Mouse (Mus musculus) splenic B cell, adult 2 months (primary cell): ENCODE data around the gene Mcat.

Source experiments
- DNase-seq: peaks from one replicate; pipeline ENCODE4 v3.0.0-alpha.2; 2011; ENCODE audit warnings: low read depth, low spot score
- H3K27me3 ChIP-seq: 2 replicates; pipeline ENCODE4 v1.6.1; 2012; ENCODE audit warnings: mild to moderate bottlenecking, low read length, moderate library complexity, mixed read lengths; ENCODE audit not compliant: control insufficient read depth, poor library complexity, insufficient read depth, severe bottlenecking
- H3K36me3 ChIP-seq: 2 replicates; pipeline ENCODE4 v1.6.1; 2012; ENCODE audit warnings: mild to moderate bottlenecking, low read length, moderate library complexity, mixed read lengths; ENCODE audit not compliant: control insufficient read depth, poor library complexity, insufficient read depth, severe bottlenecking

Gene Mcat

DNA sequence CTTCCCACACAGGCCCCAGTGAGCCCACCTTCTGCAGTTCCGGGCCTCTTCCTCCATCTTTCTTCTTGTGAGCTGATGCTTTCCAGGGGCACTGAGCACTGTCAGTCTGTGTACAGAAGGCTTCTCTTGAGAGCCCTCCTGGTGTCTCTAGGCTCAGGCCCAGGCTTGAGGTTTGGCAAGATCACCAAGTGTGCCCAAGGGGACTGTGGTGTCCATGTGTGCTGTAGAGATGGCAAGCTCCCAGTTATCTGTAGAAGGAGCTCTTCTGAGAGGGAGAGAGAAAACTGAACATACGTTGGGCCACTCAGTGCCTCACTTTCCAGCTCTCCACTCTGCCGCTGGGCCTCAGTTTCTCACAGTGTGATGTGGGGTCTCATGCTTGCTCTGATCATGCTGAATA, 4.1 kb upstream of the Mcat start:
- no peaks in the 10 kb centered on the region for H3K27me3 ChIP-seq
- no peak for DNase-seq
- peaks cover 3% of the 10 kb centered on the region; the same call in 1 of the 2 replicates for H3K36me3 ChIP-seq

DNA sequence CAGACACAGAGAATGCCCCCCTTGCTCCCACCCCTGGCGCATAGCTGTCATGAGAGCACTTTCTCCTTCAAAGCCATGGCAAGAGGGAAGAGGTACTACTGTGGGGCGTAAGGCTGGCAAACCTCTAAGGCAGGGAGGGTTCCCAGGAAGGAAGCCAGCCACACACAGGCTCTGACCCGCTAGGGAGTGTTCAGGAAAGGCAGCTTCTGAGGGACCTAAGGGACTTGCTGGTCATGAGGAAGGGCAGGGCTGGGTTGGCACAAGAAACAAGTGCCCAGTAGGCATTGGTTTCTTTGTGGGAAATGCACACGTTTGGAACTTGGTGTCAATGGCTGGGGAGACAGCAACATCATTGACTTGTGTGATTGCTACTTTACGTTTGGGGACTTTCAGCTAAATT, 2.4 kb upstream of the Mcat start:
- Histone ChIP-seq H3K36me3 (no peaks in the 10 kb centered on the region), H3K27me3 (no peaks in the 10 kb centered on the region)
- DNase-seq = no peak

DNA sequence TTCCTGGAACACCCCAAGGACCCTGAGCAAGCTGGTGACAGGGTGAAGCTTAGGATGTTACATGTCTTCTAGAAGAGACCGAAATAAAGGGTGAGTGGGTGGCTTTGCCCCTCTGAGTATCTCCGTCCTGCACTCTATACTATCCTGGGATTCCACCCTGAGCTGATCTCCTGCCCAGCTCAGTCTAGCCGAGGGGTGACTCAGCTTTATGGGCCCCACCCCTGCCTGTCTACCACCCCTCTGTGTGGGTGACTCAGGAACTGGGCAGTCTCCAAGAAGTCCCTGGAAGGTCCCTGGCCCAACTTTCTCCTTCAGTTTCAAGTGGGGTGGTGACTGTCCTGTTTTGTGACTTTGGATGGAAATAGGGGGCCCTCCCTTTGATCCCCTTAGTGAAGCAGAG, 1.8 kb upstream of the Mcat start:
- DNase-seq = no peak
- H3K36me3 ChIP-seq = no peaks in the 10 kb centered on the region
- no peaks in the 10 kb centered on the region for H3K27me3 ChIP-seq

DNA sequence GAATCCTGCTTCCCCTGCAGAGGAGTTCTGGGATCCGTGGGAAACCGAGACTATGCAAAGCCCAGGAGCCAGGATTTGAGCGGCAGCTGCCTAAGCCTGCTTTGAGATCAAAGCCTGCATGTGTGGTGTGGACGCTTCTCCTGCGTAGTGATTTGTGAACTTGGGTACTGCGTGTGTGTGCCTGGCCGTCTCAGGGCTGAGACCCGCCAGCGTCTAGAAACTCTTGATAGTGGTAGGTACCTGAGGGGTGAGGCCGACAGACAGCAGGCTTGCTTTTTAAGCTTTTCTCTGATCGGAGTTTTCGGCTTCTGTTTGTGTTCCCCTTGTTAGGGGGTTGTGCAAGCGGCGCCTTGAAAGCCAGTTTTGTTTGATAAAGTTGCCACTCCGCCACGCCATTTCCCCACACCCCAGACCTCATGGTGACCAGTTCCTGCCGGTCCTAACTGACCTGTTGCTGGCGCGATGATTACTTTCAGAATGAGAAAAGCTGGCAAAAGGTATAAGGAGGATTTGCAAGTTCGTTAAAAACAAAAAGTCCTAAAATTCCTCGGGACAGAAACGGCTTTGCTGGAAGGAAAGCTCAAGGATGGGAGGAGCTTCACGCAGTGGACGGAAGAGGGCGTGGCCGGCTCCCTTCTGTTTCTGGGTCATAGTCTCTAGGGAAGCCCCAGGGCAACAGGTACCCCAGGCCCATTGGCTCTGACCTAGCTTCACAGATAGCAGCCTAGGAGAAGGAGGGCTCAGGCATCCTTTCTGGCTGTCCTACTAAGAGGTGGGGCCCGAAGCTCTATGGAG, 467 bp upstream of the Mcat start:
- H3K27me3 ChIP-seq = no peaks in the 10 kb centered on the region
- H3K36me3 ChIP-seq = no peaks in the 10 kb centered on the region
- DNase-seq = peak; percentile 51

DNA sequence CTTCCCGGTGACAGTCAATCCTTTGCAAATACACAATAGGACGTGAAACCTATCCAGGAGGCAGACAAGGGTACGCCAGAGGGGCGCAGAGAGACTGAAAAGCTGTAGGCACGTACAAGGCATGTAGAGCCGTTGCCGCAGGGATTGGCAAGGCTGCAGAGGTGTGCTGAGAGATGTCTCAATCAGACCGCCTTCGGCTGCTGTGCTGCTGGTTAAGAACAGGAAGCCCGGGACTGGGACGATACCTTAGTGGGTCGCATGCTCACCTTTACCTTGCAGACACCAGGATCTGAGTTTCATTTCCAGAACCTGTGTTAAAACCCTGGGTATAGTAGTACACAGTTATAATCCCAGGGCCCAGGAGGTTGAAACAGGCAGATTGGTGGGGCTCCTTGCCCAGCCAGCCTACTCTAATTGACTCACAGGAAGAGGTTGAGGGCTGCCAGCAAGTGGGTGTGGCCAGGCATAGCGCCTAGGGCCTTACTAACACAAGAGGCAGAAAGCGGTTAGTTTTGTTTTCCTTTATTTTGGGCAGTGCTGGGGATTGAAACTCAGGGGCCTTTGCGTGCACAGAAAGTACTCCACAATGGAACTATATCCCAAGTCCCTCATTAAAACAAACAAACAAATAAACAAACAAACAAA, 839 bp downstream of the Mcat start:
- H3K36me3 ChIP-seq = no peaks in the 10 kb centered on the region
- peak; percentile 73 for DNase-seq
- H3K27me3 ChIP-seq = no peaks in the 10 kb centered on the region

DNA sequence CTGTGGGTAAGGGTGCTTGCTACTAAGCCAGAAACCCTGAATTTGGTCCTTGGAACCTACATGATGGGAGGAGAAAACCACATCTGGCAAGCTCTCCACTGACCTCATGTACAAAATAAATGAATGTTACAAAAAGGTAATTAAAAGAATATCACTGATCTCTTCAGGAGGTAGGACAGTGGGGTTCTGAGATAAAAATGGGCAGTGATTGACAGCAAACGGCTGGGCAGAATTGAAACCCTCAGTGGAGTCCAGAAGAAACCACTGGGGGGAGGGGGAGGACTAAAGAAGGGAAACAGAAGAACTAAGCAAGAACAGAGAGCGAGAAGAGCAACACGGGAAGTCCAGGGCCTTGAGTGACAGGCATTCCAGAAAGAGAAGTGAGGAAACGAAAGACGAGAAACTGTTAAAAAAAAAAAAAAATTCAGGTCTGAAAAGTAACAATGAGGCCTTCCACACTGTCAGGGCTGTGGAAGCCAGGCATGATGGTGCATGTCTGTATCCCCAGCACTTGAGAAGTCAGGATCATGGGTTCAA, 2.6 kb downstream of the Mcat start:
- H3K36me3 ChIP-seq = no peaks in the 10 kb centered on the region
- H3K27me3 ChIP-seq = no peaks in the 10 kb centered on the region
- peak; percentile 13 for DNase-seq

DNA sequence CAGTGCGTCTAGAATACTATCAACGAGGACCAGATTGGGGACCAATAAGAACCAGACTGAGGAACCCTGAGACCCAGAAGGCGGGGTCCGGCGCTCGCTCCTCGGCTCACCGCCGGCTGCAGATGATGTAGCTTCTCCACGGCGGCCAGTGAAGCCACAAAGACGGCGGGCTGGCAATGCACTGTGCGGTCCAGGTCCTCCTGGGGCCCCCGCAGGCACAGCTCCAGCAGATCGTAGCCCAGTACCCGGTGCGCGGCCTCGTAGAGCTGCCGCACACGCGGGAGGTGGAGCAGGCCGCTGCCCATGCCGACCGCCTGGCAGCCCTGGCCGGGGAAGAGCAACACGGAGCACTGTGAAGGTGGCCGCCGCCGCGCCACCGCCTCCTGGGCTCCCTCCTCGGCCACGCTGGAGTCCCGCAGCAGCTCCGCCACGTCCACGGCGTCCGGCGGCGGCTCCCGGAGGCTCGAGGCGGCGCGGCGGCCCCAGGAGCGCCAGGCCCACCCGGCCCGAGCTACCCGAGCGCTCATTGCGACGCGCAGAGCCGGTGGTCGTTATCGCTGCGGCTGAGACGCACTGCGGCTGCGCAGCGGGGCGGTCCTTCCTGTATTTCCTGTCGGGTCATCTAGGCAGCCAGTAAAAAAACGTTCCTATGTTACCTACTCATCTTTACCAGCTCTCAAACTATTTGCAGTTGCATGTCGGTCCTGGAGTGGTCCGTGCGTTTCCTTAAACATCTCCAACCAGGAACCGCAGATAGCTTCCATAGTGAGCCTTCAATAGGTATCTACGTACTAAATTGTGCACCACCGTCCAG, 8.2 kb downstream of the Mcat start:
- Histone ChIP-seq H3K36me3 (no peaks in the 10 kb centered on the region), H3K27me3 (no peaks in the 10 kb centered on the region)
- peak; percentile 90 for DNase-seq

DNA sequence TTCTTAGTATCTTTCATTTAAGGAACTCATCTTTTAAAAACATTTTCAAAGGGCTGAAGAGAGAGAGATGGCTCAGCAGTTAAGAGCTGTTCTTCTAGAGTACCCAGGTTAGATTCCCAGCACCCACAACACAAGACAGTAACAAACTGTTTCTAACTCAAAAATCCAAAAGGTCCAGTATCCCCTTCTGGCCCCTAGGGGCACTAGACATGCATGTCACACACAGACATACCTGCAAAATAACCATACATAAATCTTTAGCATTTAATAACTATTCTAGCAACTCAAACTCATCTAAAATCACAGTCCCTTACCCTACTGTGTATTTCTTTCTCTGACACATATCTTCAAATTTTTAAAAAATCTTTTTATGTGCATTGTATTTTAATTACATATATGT, 9.8 kb downstream of the Mcat start:
- Histone ChIP-seq H3K36me3 (no peaks in the 10 kb centered on the region), H3K27me3 (no peaks in the 10 kb centered on the region)
- peak; percentile 47 for DNase-seq

DNA sequence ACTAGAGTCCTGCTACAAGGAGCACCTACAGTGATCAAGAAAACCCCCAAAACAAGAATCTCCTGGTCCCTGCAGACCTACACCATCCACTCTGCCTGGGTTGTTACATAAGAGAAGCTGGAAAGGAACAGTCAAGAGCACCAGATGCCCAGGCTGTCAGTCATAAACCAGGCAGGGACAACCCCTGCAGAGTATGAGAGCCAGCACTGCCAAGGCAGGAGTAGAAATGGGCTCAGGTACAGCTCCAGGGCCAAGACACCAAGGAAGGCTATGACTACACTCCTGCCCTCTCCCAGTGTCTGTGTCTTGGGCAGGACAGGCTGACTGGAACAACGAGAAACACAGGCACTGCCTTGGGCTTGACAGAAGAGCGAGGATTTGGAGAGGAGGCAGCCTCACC, 13.4 kb downstream of the Mcat start:
- DNase-seq = no peak
- H3K36me3 ChIP-seq = peaks cover 2% of the 10 kb centered on the region; the same call in 1 of the 2 replicates
- no peaks in the 10 kb centered on the region for H3K27me3 ChIP-seq

DNA sequence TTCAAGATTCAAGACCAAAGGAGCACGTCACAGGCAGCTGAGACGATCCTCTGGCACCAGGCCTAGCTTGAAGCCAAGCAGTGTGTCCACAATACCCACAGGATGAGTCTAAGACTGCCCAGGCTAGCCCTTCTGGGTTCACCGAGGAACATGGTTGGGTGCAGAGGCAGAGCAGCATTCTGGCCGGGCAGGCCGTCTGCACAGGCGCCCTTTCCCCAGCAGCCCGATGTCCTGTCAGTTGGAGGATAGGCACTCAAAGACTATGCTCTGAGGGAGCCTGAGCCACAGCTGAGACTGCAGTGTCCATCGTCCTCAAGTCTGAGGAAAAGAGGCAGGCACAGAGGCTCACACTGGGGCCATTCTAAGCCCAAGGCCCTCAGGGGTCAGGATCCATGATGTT, 16.4 kb downstream of the Mcat start:
- peaks cover 2% of the 10 kb centered on the region; the same call in 1 of the 2 replicates for H3K36me3 ChIP-seq
- no peak for DNase-seq
- H3K27me3 ChIP-seq = no peaks in the 10 kb centered on the region

DNA sequence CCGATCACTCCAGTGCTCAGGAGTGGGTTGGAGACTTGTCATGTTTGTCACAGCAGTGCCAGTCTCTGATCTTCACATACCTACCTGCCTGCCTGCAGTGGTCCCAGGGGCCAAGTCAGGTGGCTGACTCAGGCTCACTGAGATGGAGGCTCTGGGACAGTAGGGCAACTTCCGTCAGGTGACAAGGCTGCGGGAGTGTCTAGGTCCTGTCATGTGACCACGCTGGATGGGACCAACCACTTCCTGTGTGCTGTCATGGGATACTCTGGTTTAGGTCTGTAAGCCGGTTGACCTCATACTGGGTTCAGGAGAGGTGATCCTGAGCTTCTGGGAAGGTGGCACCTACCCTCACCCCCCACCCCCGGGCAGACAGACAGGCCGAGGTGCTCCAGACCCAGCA, 17.6 kb downstream of the Mcat start:
- DNase-seq = no peak
- H3K27me3 ChIP-seq = no peaks in the 10 kb centered on the region
- H3K36me3 ChIP-seq = peaks cover 2% of the 10 kb centered on the region; the same call in 1 of the 2 replicates

DNA sequence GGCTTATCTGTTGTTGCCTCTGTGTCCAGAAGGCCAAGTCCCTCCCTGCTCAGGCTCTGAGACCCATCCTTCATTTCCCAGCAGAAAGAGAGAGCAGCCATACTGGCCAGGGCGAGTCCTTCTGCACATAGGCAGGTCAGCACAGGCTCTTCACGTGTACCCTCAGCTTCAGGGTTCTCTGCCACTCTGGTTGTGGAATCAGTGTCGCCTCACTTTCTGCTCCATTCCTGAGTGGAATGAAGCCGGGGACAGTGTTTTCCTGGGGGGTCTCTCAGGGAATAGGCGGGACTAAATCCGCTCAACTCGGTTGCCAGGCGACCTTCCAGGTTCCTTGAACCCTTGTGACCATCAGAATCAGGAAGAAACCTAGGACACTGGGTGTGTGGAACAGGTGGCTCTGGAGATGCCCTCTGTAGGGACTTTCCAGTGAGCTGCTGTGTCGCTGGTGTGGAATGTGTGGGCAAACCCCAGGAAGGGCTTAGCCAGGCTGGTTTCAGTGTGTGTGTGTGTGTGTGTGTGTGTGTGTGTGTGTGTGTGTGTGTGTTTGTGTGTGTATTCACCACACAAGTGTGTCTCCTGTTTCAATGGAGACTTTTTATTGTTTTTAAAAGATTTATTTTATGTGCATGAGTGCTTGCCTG, 21.8 kb downstream of the Mcat start:
- Histone ChIP-seq H3K27me3 (no peaks in the 10 kb centered on the region), H3K36me3 (no peaks in the 10 kb centered on the region)
- no peak for DNase-seq

DNA sequence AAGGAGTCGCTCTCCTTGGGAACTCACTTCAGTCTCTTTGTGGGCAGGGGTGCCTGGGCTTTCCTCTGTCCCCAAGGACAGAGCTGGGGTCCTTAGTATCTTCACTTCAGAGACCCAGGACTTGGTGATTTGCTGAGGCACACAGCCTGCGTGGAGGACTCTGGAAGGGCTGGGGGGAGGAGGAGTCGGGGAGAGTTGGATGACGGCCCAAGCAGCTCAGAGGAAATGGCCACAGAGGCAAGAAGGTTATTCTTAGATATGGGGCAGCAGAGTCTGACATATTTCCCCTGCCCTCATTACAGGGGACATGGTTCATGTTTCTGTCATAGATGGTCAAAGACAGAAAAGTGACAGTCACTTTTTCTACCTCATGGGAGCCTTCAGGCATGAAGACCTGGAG, 23.7 kb downstream of the Mcat start:
- DNase-seq = no peak
- no peaks in the 10 kb centered on the region for H3K36me3 ChIP-seq
- H3K27me3 ChIP-seq = no peaks in the 10 kb centered on the region

DNA sequence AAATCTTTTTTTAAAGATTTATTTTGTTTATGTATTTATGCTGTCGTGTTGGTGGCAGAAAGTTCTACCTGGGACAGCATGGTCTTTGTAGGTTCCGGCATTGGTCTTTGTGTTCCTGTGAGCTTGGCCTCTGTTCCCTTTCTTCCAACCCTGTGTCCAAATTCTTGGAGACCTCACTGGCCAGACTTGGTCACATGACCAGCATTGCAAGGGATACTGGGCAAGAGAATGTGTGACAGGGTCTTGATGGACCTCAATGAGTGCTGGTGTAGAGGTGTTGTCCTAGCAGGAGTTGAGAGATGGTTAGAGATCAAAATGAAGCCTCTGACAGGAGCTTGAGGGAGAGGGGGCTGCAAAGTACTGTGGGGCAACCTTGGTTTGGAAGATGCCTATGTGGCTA, 24.7 kb downstream of the Mcat start:
- Histone ChIP-seq H3K27me3 (no peaks in the 10 kb centered on the region), H3K36me3 (no peaks in the 10 kb centered on the region)
- no peak for DNase-seq
